Mouse (Mus musculus) bone marrow macrophage, adult 2 months (primary cell): Measurements from ENCODE around the gene Ctbp2.

Experiments used
- CTCF ChIP-seq: IDR thresholded peaks from 2 replicates; pipeline ENCODE4 v1.5.1; 2012; ENCODE audit warnings: low read depth, mild to moderate bottlenecking, low read length, moderate library complexity
- POLR2A ChIP-seq: IDR thresholded peaks from 2 replicates; pipeline ENCODE4 v1.6.1; 2012; ENCODE audit warnings: mild to moderate bottlenecking, low read depth, low read length, borderline replicate concordance

GRCm38 (mm10) chr7:133013923-133014322 is 110.2 kb downstream of the Ctbp2 start:
- TF ChIP-seq POLR2A (no peak), CTCF (no peak)
